ENCODE assay signal across 23 mouse cellular contexts in genomic region chr13:24584403-24584802, GRCm38 (mm10). TPM values are rescaled to one million over a fixed set of nuclear protein-coding genes. Genes with fewer than 3 reads are reported as not detected.
DNase-seq lines count a peak whose midpoint lies in the region; ATAC-seq lines count a peak whose summit lies in the region.
"Had no signal": no experiment of that assay in that cellular context is flagged by ENCODE, and none has a peak within 500 bp of the region (broad histone marks: within the 10 kb centered on the region; RNA-seq: fewer than 3 reads in every experiment).

No protein-coding gene starts in this region.

- no peak overlapping the region for H3K4me2 ChIP-seq in heart, embryonic 13.5 days
- no peak overlapping the region for H3K4me2 ChIP-seq in heart, embryonic 12.5 days
- H3K4me2 ChIP-seq in heart, embryonic 15.5 days = no peak overlapping the region
- H3K4me2 ChIP-seq in heart, embryonic 11.5 days = no peak overlapping the region
- H3K4me2 ChIP-seq: embryonic facial prominence, embryonic 13.5 days; embryonic facial prominence, embryonic 15.5 days; forebrain, embryonic 12.5 days had no signal

- H3K4me1 ChIP-seq in heart, embryonic 13.5 days = peaks cover 12% of the 10 kb centered on the region
- H3K4me1 ChIP-seq in heart, embryonic 12.5 days (replicated peaks) = peaks cover 9% of the 10 kb centered on the region
- H3K4me1 ChIP-seq in heart, embryonic 15.5 days (replicated peaks) = peaks cover 10% of the 10 kb centered on the region
- 0 out of 2 replicates have a peak, but pooled peaks cover 3% of the 10 kb centered on the region for H3K4me1 ChIP-seq in heart, embryonic 11.5 days (ENCODE audit: control insufficient read depth, insufficient read depth, low read length)
- H3K4me1 ChIP-seq: embryonic facial prominence, embryonic 13.5 days; embryonic facial prominence, embryonic 15.5 days; forebrain, embryonic 10.5 days; forebrain, embryonic 12.5 days had no signal

- 0 out of 2 replicates have a peak overlapping the region, but pooled peaks have one; percentile 5 for H3K27ac ChIP-seq in heart, embryonic 13.5 days (replicated peaks)
- H3K27ac ChIP-seq in heart, embryonic 12.5 days (ENCODE audit: poor library complexity, severe bottlenecking) = no peak overlapping the region
- H3K27ac ChIP-seq in heart, embryonic 15.5 days = peak overlapping the region; percentile 40; the same call in 1 of the 2 replicates
- H3K27ac ChIP-seq in heart, embryonic 11.5 days (ENCODE audit: low read depth, low read length) = no peak overlapping the region
- H3K27ac ChIP-seq: embryonic facial prominence, embryonic 13.5 days; embryonic facial prominence, embryonic 15.5 days; forebrain, embryonic 10.5 days; forebrain, embryonic 12.5 days had no signal

- no peak overlapping the region for H3K9ac ChIP-seq in heart, embryonic 13.5 days
- H3K9ac ChIP-seq in heart, embryonic 12.5 days = no peak overlapping the region
- H3K9ac ChIP-seq in heart, embryonic 15.5 days = no peak overlapping the region
- H3K9ac ChIP-seq in heart, embryonic 11.5 days (ENCODE audit: low read depth, low read length) = no peak overlapping the region
- H3K9ac ChIP-seq: embryonic facial prominence, embryonic 13.5 days; embryonic facial prominence, embryonic 15.5 days; forebrain, embryonic 12.5 days had no signal

- no peaks in the 10 kb centered on the region for H3K9me3 ChIP-seq in heart, embryonic 13.5 days
- H3K9me3 ChIP-seq in heart, embryonic 12.5 days (replicated peaks) = no peaks in the 10 kb centered on the region
- H3K9me3 ChIP-seq in heart, embryonic 15.5 days (replicated peaks) = no peaks in the 10 kb centered on the region
- no peaks in the 10 kb centered on the region for H3K9me3 ChIP-seq in heart, embryonic 11.5 days (replicated peaks; ENCODE audit: control insufficient read depth, low read length)
- H3K9me3 ChIP-seq: embryonic facial prominence, embryonic 13.5 days; embryonic facial prominence, embryonic 15.5 days; forebrain, embryonic 10.5 days; forebrain, embryonic 12.5 days had no signal

- no peak for ATAC-seq in heart, embryonic 13.5 days (ENCODE audit: extremely low read depth, insufficient number of reproducible peaks, low FRiP score, low TSS enrichment)
- no peak for ATAC-seq in heart, embryonic 12.5 days (ENCODE audit: insufficient number of reproducible peaks, low FRiP score)
- peak; percentile 58 for ATAC-seq in heart, embryonic 15.5 days (replicated peaks; ENCODE audit: insufficient number of reproducible peaks, insufficient read depth, low FRiP score, low read depth)
- no peak; the same call in 1 of the 2 replicates for ATAC-seq in heart, embryonic 11.5 days (replicated peaks; ENCODE audit: insufficient number of reproducible peaks, low FRiP score, low TSS enrichment)
- ATAC-seq: forebrain, embryonic 14.5 days; forebrain, embryonic 16.5 days had no signal

- no peaks in the 10 kb centered on the region for H3K27me3 ChIP-seq in heart, embryonic 13.5 days (replicated peaks)
- H3K27me3 ChIP-seq in heart, embryonic 12.5 days (replicated peaks) = no peaks in the 10 kb centered on the region
- H3K27me3 ChIP-seq in heart, embryonic 15.5 days = no peaks in the 10 kb centered on the region
- H3K27me3 ChIP-seq in heart, embryonic 11.5 days (ENCODE audit: control insufficient read depth, insufficient read depth, low read length) = no peaks in the 10 kb centered on the region
- H3K27me3 ChIP-seq: embryonic facial prominence, embryonic 13.5 days; embryonic facial prominence, embryonic 15.5 days; forebrain, embryonic 12.5 days had no signal

- 51% methylated on average over 5 of the region's 5 CpGs for WGBS in heart, embryonic 13.5 days
- 57% methylated on average over 5 of the region's 5 CpGs for WGBS in heart, embryonic 12.5 days
- 55% methylated on average over 5 of the region's 5 CpGs for WGBS in heart, embryonic 15.5 days
- 58% methylated on average over 5 of the region's 5 CpGs for WGBS in heart, embryonic 11.5 days (ENCODE audit: insufficient replicate concordance)

- peak; percentile 8 for DNase-seq in adrenal gland, adult 2 months
- DNase-seq in adrenal gland, postnatal 10 days = no peak
- DNase-seq in 3T3-L1 (ENCODE audit: low read depth, low spot score) = peak; percentile 40
- DNase-seq: adrenal gland, adult 8-10 months; adrenal gland, postnatal 25 days; cerebellum, adult 11 months; cerebellum, adult 18-20 months; cerebellum, adult 8-10 months; cerebellum, adult 9-11 months; cerebellum, postnatal 14 days; cerebellum, postnatal 36 days; embryo, embryonic 11 days had no signal

- H3K36me3 ChIP-seq in heart, embryonic 13.5 days = no peaks in the 10 kb centered on the region
- no peaks in the 10 kb centered on the region for H3K36me3 ChIP-seq in heart, embryonic 12.5 days
- no peaks in the 10 kb centered on the region for H3K36me3 ChIP-seq in heart, embryonic 15.5 days
- no peaks in the 10 kb centered on the region for H3K36me3 ChIP-seq in heart, embryonic 11.5 days (ENCODE audit: control insufficient read depth, insufficient read depth, low read length)
- H3K36me3 ChIP-seq: embryonic facial prominence, embryonic 13.5 days; embryonic facial prominence, embryonic 15.5 days; forebrain, embryonic 10.5 days; forebrain, embryonic 12.5 days had no signal

- no peak overlapping the region for H3K4me3 ChIP-seq in heart, embryonic 13.5 days
- no peak overlapping the region for H3K4me3 ChIP-seq in heart, embryonic 12.5 days
- H3K4me3 ChIP-seq in heart, embryonic 15.5 days = no peak overlapping the region
- no peak overlapping the region for H3K4me3 ChIP-seq in heart, embryonic 11.5 days (ENCODE audit: low read depth, low read length)
- H3K4me3 ChIP-seq: embryonic facial prominence, embryonic 13.5 days; embryonic facial prominence, embryonic 15.5 days; erythroblast, embryonic 14.5 days; forebrain, embryonic 10.5 days; forebrain, embryonic 12.5 days had no signal

RNA-seq across cellular contexts. Expression of gene Ripor2, which starts 2.4 kb away (rescaled TPM):
- 1 to 10 TPM; 4.6 to 5.7 TPM for total RNA-seq in adrenal gland, adult 2 months (2021)
- 0.92 and 2.3 TPM in 2 replicates for polyA plus RNA-seq in adrenal gland, adult 2 months (2012; rRNA removed)
- 10 to 100 TPM in 1 of 2 experiments, 1 to 10 TPM in 1; 7.5 to 10.9 TPM for total RNA-seq in adrenal gland, postnatal 10 days (2021)
- 10.1 and 10.8 TPM in 2 replicates for polyA plus RNA-seq in heart, embryonic 13.5 days (2015; fragmentation: Nextera tagmentation; extraction: Ambion mirVana)
- 10.5 and 10.9 TPM in 2 replicates for polyA plus RNA-seq in heart, embryonic 12.5 days (2016; fragmentation: Nextera tagmentation; extraction: Ambion mirVana)
- 14.5 and 16.0 TPM in 2 replicates for polyA plus RNA-seq in heart, embryonic 15.5 days (2015; fragmentation: Nextera tagmentation; extraction: Ambion mirVana)
- polyA plus RNA-seq in heart, embryonic 11.5 days (2014; fragmentation: Nextera tagmentation; extraction: Ambion mirVana) = 5.8 and 6.5 TPM in 2 replicates

Comparison
In these comparisons a context has a peak if more than half of its experiments do, and no peak if none do; other contexts are left out.
1. H3K27ac ChIP-seq: peak in heart, embryonic 13.5 days (single experiment) and heart, embryonic 15.5 days (single experiment); none in heart, embryonic 12.5 days (single experiment) and heart, embryonic 11.5 days (single experiment).